Mouse (Mus musculus) macrophage (primary cell): ENCODE data around the gene Anapc1. TPM values are rescaled to one million over a fixed set of nuclear protein-coding genes. Genes with fewer than 3 reads are reported as not detected.
A peak's percentile ranks its signal among the peaks of the same experiment; 100 is the strongest.

ENCODE experiments used
- H3K27ac ChIP-seq: fragments of 350-480 bp; formaldehyde crosslinking; 2 replicates; pipeline ENCODE4 v1.9.0; 2021
- H3K36me3 ChIP-seq: fragments of 350-480 bp; formaldehyde crosslinking; 2 replicates; pipeline ENCODE4 v1.9.0; 2021; ENCODE audit errors: inconsistent target
- H3K4me3 ChIP-seq: fragments of 350-480 bp; formaldehyde crosslinking; 2 replicates; pipeline ENCODE4 v1.9.0; 2021; ENCODE audit errors: inconsistent target
- H3K79me2 ChIP-seq: fragments of 350-480 bp; formaldehyde crosslinking; 2 replicates; pipeline ENCODE4 v1.9.0; 2021; ENCODE audit errors: inconsistent target
- WGBS: methylation state at CpG from one replicate; pipeline ENCODE4 v1.1.7; 2026; ENCODE audit warnings: inconsistent platforms; ENCODE audit not compliant: missing documents; 5-methylcytosine and 5-hydroxymethylcytosine counted together
- polyA plus RNA-seq: library from polyadenylated mRNA; stranded (reverse); fragments of 250-400 nt; gene quantifications from 3 replicates; pipeline ENCODE4 v1.2.4, GENCODE M21; 2018; ENCODE audit warnings: inconsistent platforms

The Anapc1 gene
- polyA plus RNA-seq, 1 experiment from 2014 or later, result 41.8 TPM

- peak overlapping the region; percentile 47 for H3K27ac ChIP-seq
- WGBS, result 100% methylated on average over 4 of the region's 10 CpGs
- H3K36me3 ChIP-seq, result peaks cover 9% of the 10 kb centered on the region; the same call in 1 of the 2 replicates
- H3K4me3 ChIP-seq, result peak overlapping the region; percentile 71
- H3K79me2 ChIP-seq, result peaks cover 33% of the 10 kb centered on the region
Measured at GRCm38 (mm10) chr2:128687558-128688120, 448 bp upstream of the Anapc1 start.

GRCm38 (mm10) chr2:128680661-128681060 lies 6.5 kb downstream of the Anapc1 start:
- WGBS, result 25% methylated on average over 4 of the region's 4 CpGs
- Histone ChIP-seq H3K4me3 (no peak overlapping the region), H3K36me3 (peaks cover 56% of the 10 kb centered on the region), H3K79me2 (peaks cover 60% of the 10 kb centered on the region), H3K27ac (no peak overlapping the region)

- no peak overlapping the region for H3K4me3 ChIP-seq
- 63% methylated on average over 1 of the region's 1 CpGs for WGBS
- no peaks in the 10 kb centered on the region for H3K79me2 ChIP-seq
- no peak overlapping the region for H3K27ac ChIP-seq
- H3K36me3 ChIP-seq, result peaks cover 74% of the 10 kb centered on the region
Measured at GRCm38 (mm10) chr2:128620578-128620977, 66.6 kb downstream of the Anapc1 start.

- Histone ChIP-seq H3K4me3 (no peak overlapping the region), H3K27ac (no peak overlapping the region), H3K79me2 (no peaks in the 10 kb centered on the region), H3K36me3 (peaks cover 65% of the 10 kb centered on the region)
- WGBS, result 98% methylated on average over 4 of the region's 4 CpGs
Measured at GRCm38 (mm10) chr2:128615366-128615765, 71.8 kb downstream of the Anapc1 start.

- Histone ChIP-seq H3K36me3 (peaks cover 53% of the 10 kb centered on the region), H3K27ac (no peak overlapping the region), H3K79me2 (no peaks in the 10 kb centered on the region), H3K4me3 (no peak overlapping the region)
- 17% methylated on average over 5 of the region's 5 CpGs for WGBS
Measured at GRCm38 (mm10) chr2:128613365-128613764, 73.8 kb downstream of the Anapc1 start.

GRCm38 (mm10) chr2:128612275-128612674 lies 74.9 kb downstream of the Anapc1 start:
- Histone ChIP-seq H3K79me2 (no peaks in the 10 kb centered on the region), H3K4me3 (no peak overlapping the region), H3K36me3 (peaks cover 42% of the 10 kb centered on the region; the same call in 1 of the 2 replicates), H3K27ac (no peak overlapping the region)
- WGBS, result 74% methylated on average over 7 of the region's 7 CpGs

- H3K36me3 ChIP-seq, result peaks cover 35% of the 10 kb centered on the region; the same call in 1 of the 2 replicates
- no peak overlapping the region for H3K27ac ChIP-seq
Measured at GRCm38 (mm10) chr2:128611178-128611577, 76.0 kb downstream of the Anapc1 start.

GRCm38 (mm10) chr2:128609286-128609685 lies 77.9 kb downstream of the Anapc1 start:
- peaks cover 22% of the 10 kb centered on the region; the same call in 1 of the 2 replicates for H3K36me3 ChIP-seq
- H3K27ac ChIP-seq, result no peak overlapping the region
- WGBS, result 94% methylated on average over 5 of the region's 5 CpGs
- H3K79me2 ChIP-seq, result no peaks in the 10 kb centered on the region
- H3K4me3 ChIP-seq, result no peak overlapping the region

More at GRCm38 (mm10) chr2:128611178-128611577, 76.0 kb downstream of the Anapc1 start:
- H3K79me2 ChIP-seq, result no peaks in the 10 kb centered on the region
- WGBS, result 91% methylated on average over 8 of the region's 8 CpGs
- H3K4me3 ChIP-seq, result no peak overlapping the region

GRCm38 (mm10) chr2:128601534-128601933 lies 85.7 kb downstream of the Anapc1 start:
- no peak overlapping the region for H3K4me3 ChIP-seq
- no peaks in the 10 kb centered on the region for H3K36me3 ChIP-seq
- no peaks in the 10 kb centered on the region for H3K79me2 ChIP-seq
- WGBS, result 29% methylated on average over 2 of the region's 2 CpGs
- H3K27ac ChIP-seq, result no peak overlapping the region

- no peak overlapping the region for H3K4me3 ChIP-seq
- H3K36me3 ChIP-seq, result no peaks in the 10 kb centered on the region
- H3K79me2 ChIP-seq, result no peaks in the 10 kb centered on the region
- whole genome bisulfite sequencing, result 89% methylated on average over 7 of the region's 7 CpGs
- H3K27ac ChIP-seq, result no peak overlapping the region
Measured at GRCm38 (mm10) chr2:128592301-128592700, 94.9 kb downstream of the Anapc1 start.

- no peak within 1 kb of the TSS for H3K4me3 ChIP-seq
- 97% methylated on average over 3 of the region's 3 CpGs for WGBS
- no peaks in the 10 kb centered on the region for H3K36me3 ChIP-seq
- H3K27ac ChIP-seq, result no peak within 1 kb of the TSS
- H3K79me2 ChIP-seq, result no peaks in the 10 kb centered on the region
Measured at GRCm38 (mm10) chr2:128590909-128591308, 96.3 kb downstream of the Anapc1 start, which contains the start of gene Spdye4c. Spdye4c (plus strand) TSS chr2:128591209.

- 92% methylated on average over 4 of the region's 5 CpGs for WGBS
Measured at GRCm38 (mm10) chr2:128582881-128583280, 104.3 kb downstream of the Anapc1 start.

GRCm38 (mm10) chr2:128572726-128573624 lies 114.2 kb downstream of the Anapc1 start:
- Histone ChIP-seq H3K36me3 (no peaks in the 10 kb centered on the region), H3K4me3 (no peak overlapping the region), H3K79me2 (no peaks in the 10 kb centered on the region), H3K27ac (no peak overlapping the region)
- 48% methylated on average over 16 of the region's 16 CpGs for WGBS

More at GRCm38 (mm10) chr2:128582881-128583280, 104.3 kb downstream of the Anapc1 start:
- Histone ChIP-seq H3K4me3 (no peak overlapping the region), H3K36me3 (no peaks in the 10 kb centered on the region), H3K79me2 (no peaks in the 10 kb centered on the region), H3K27ac (no peak overlapping the region)

GRCm38 (mm10) chr2:128571001-128571400 lies 116.2 kb downstream of the Anapc1 start:
- Histone ChIP-seq H3K4me3 (no peak overlapping the region), H3K79me2 (no peaks in the 10 kb centered on the region), H3K36me3 (no peaks in the 10 kb centered on the region), H3K27ac (no peak overlapping the region)
- WGBS, result 87% methylated on average over 4 of the region's 4 CpGs

- WGBS, result 65% methylated on average over 4 of the region's 4 CpGs
- Histone ChIP-seq H3K27ac (no peak overlapping the region), H3K4me3 (no peak overlapping the region), H3K36me3 (no peaks in the 10 kb centered on the region), H3K79me2 (no peaks in the 10 kb centered on the region)
Measured at GRCm38 (mm10) chr2:128568490-128568889, 118.7 kb downstream of the Anapc1 start.
